Mouse (Mus musculus): ENCODE results near the gene Hand1. TPM values are rescaled to one million over a fixed set of nuclear protein-coding genes. Genes with fewer than 3 reads are reported as not detected.

Gene Hand1
- polyA plus RNA-seq, 2 experiments, result 1.6 to 2.2 TPM

- Histone ChIP-seq H3K27me3 (ENCODE audit: control insufficient read depth, insufficient read depth, low read length) (peaks cover 95% of the 10 kb centered on the region), H3K36me3 (ENCODE audit: control insufficient read depth, insufficient read depth, low read length) (no peaks in the 10 kb centered on the region), H3K9me3 (ENCODE audit: control insufficient read depth, low read length) (no peaks in the 10 kb centered on the region), H3K9ac (ENCODE audit: low read depth, low read length, severe bottlenecking) (0 out of 2 replicates have a peak overlapping the region, but pooled peaks have one; percentile 8), H3K4me1 (ENCODE audit: control insufficient read depth, insufficient read depth, low read length) (peaks cover 31% of the 10 kb centered on the region), H3K27ac (replicated peaks; ENCODE audit: low read depth, low read length) (no peak overlapping the region), H3K4me3 (replicated peaks; ENCODE audit: low read length) (peak overlapping the region; percentile 10), H3K4me2 (replicated peaks; ENCODE audit: low read depth, low read length, severe bottlenecking) (peak overlapping the region; percentile 23; the same call in 1 of the 2 replicates)
- no peak for TF ChIP-seq POLR2A (IDR thresholded peaks at IDR 0.05; ENCODE audit: borderline replicate concordance, extremely low read depth, insufficient read depth, insufficient read length)
- DNase-seq (ENCODE audit: low spot score) (no peak), ATAC-seq (ENCODE audit: low FRiP score, low read depth) (no peak)
- WGBS, result 5% methylated on average over 30 of the region's 30 CpGs
Observed at GRCm38 (mm10) chr11:57833296-57833977, 819 bp upstream of the Hand1 start.

GRCm38 (mm10) chr11:57831861-57832260, 757 bp downstream of the Hand1 start:
- ATAC-seq (ENCODE audit: low FRiP score, low read depth), result no peak
- H3K4me2 ChIP-seq (replicated peaks; ENCODE audit: low read depth, low read length, severe bottlenecking), result peak overlapping the region; percentile 23; the same call in 1 of the 2 replicates
- DNase-seq (ENCODE audit: low spot score), result no peak
- peaks cover 98% of the 10 kb centered on the region for H3K27me3 ChIP-seq (ENCODE audit: control insufficient read depth, insufficient read depth, low read length)
- H3K4me3 ChIP-seq (replicated peaks; ENCODE audit: low read length), result peak overlapping the region; percentile 7
- 26% methylated on average over 15 of the region's 16 CpGs for WGBS
- H3K36me3 ChIP-seq (ENCODE audit: control insufficient read depth, insufficient read depth, low read length), result no peaks in the 10 kb centered on the region
- H3K9me3 ChIP-seq (ENCODE audit: control insufficient read depth, low read length), result no peaks in the 10 kb centered on the region
- H3K27ac ChIP-seq (replicated peaks; ENCODE audit: low read depth, low read length), result no peak overlapping the region
- TF ChIP-seq POLR2A (IDR thresholded peaks at IDR 0.05; ENCODE audit: borderline replicate concordance, extremely low read depth, insufficient read depth, insufficient read length), result no peak
- peaks cover 40% of the 10 kb centered on the region for H3K4me1 ChIP-seq (ENCODE audit: control insufficient read depth, insufficient read depth, low read length)
- no peak overlapping the region for H3K9ac ChIP-seq (ENCODE audit: low read depth, low read length, severe bottlenecking)

GRCm38 (mm10) chr11:57831281-57831781, 1.3 kb downstream of the Hand1 start:
- Histone ChIP-seq H3K27me3 (ENCODE audit: control insufficient read depth, insufficient read depth, low read length) (peaks cover 96% of the 10 kb centered on the region), H3K4me2 (replicated peaks; ENCODE audit: low read depth, low read length, severe bottlenecking) (peak overlapping the region; percentile 23), H3K9me3 (ENCODE audit: control insufficient read depth, low read length) (no peaks in the 10 kb centered on the region), H3K4me3 (replicated peaks; ENCODE audit: low read length) (peak overlapping the region; percentile 7), H3K36me3 (ENCODE audit: control insufficient read depth, insufficient read depth, low read length) (no peaks in the 10 kb centered on the region), H3K4me1 (ENCODE audit: control insufficient read depth, insufficient read depth, low read length) (peaks cover 36% of the 10 kb centered on the region), H3K9ac (ENCODE audit: low read depth, low read length, severe bottlenecking) (no peak overlapping the region), H3K27ac (replicated peaks; ENCODE audit: low read depth, low read length) (no peak overlapping the region)
- ATAC-seq (ENCODE audit: low FRiP score, low read depth) (no peak), DNase-seq (ENCODE audit: low spot score) (no peak)
- WGBS, result 8% methylated on average over 31 of the region's 31 CpGs
- TF ChIP-seq POLR2A (IDR thresholded peaks at IDR 0.05; ENCODE audit: borderline replicate concordance, extremely low read depth, insufficient read depth, insufficient read length), result no peak

- ATAC-seq (ENCODE audit: low FRiP score, low read depth), result no peak
- Histone ChIP-seq H3K27ac (replicated peaks; ENCODE audit: low read depth, low read length) (no peak overlapping the region), H3K4me1 (ENCODE audit: control insufficient read depth, insufficient read depth, low read length) (peaks cover 36% of the 10 kb centered on the region), H3K4me2 (replicated peaks; ENCODE audit: low read depth, low read length, severe bottlenecking) (peak overlapping the region; percentile 72), H3K9ac (ENCODE audit: low read depth, low read length, severe bottlenecking) (0 out of 2 replicates have a peak overlapping the region, but pooled peaks have one; percentile 21), H3K27me3 (ENCODE audit: control insufficient read depth, insufficient read depth, low read length) (peaks cover 84% of the 10 kb centered on the region), H3K4me3 (replicated peaks; ENCODE audit: low read length) (peak overlapping the region; percentile 7), H3K9me3 (ENCODE audit: control insufficient read depth, low read length) (no peaks in the 10 kb centered on the region), H3K36me3 (ENCODE audit: control insufficient read depth, insufficient read depth, low read length) (no peaks in the 10 kb centered on the region)
- 36% methylated on average over 17 of the region's 17 CpGs for WGBS
- no peak for TF ChIP-seq POLR2A (IDR thresholded peaks at IDR 0.05; ENCODE audit: borderline replicate concordance, extremely low read depth, insufficient read depth, insufficient read length)
- no peak for DNase-seq (ENCODE audit: low spot score)
Observed at GRCm38 (mm10) chr11:57829871-57830775, 2.5 kb downstream of the Hand1 start.

Data from limb, embryonic 14.5 days (tissue).